Mouse (Mus musculus): ENCODE measurements around the gene Hivep3. TPM values are rescaled to one million over a fixed set of nuclear protein-coding genes. Genes with fewer than 3 reads are reported as not detected.
A peak's percentile ranks its signal among the peaks of the same experiment; 100 is the strongest.

The Hivep3 gene
- polyA plus RNA-seq, 1 experiment from 2014 or later, result 13.8 TPM

DNA sequence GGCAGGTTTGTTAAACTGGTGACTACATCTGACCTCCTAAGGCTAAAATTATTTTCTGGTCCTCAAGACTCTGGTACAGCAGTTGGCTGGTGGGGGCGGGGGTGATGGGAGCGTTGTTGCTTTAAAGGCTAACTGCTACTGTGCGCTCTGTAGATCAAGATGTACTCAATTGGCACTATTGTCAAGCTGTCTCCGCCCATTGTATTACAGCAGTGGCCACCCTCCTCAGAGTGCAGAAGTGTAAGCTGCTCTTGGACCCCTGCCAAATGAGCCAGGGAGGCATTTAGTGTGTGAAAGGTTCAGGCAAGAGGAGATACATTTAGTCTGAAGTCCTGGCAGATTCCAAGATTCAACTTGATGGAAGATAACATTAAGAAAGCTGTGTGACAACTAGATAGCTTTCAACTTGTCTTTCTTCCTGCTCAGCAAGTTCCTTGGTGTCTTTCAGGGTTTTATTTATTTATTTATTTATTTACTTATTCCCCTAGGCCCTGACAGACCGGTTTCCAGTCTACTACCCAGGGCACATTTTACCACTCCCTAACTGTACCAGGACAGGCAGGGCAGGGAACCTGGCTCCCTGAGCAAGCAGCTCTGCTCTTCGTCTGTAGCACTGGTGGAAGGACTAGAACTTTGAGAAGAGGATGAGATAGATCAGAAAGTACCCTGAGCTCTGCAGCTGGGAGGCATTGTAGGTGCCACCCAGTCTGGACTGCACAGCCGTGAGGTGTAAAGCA lies 83.2 kb downstream of the Hivep3 start:
- WGBS, result 13% methylated on average over 7 of the region's 7 CpGs
- Histone ChIP-seq H3K4me2 (ENCODE audit: low read length) (peak overlapping the region; percentile 78), H3K36me3 (ENCODE audit: control insufficient read depth, insufficient read depth, low read length) (no peaks in the 10 kb centered on the region), H3K4me3 (ENCODE audit: low read depth, low read length) (no peak overlapping the region), H3K9ac (ENCODE audit: low read length) (no peak overlapping the region), H3K27ac (ENCODE audit: low read depth, low read length) (peak overlapping the region; percentile 33; the same call in 1 of the 2 replicates), H3K9me3 (replicated peaks; ENCODE audit: control insufficient read depth, low read length) (no peaks in the 10 kb centered on the region), H3K4me1 (ENCODE audit: control insufficient read depth, insufficient read depth, low read length) (peaks cover 28% of the 10 kb centered on the region), H3K27me3 (replicated peaks; ENCODE audit: control insufficient read depth, insufficient read depth, low read length) (no peaks in the 10 kb centered on the region)
- ATAC-seq, result peak; percentile 68
- DNase-seq (ENCODE audit: low spot score), result peak; percentile 82

DNA sequence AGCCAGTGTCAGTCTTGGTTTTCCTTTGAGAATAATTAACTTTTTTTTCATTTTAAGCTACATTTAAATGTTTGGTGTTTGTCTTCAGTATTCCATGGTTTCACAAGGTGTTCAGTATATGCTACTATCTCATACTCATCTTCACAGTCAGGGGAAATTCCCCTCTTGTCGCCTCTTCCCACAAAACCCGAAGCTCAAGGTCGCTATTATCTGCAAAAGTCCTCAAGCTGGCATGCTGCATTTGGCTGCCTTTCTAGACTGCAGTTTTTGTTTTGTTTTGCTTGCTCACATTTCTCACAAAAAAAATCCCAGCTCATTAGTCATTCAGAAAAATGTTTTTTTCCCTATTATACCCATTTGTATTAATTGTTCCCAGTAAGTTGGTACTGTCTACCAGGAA lies 92.4 kb downstream of the Hivep3 start:
- 83% methylated on average over 3 of the region's 3 CpGs for WGBS
- Histone ChIP-seq H3K4me2 (ENCODE audit: low read length) (no peak overlapping the region), H3K4me1 (ENCODE audit: control insufficient read depth, insufficient read depth, low read length) (no peaks in the 10 kb centered on the region), H3K27me3 (replicated peaks; ENCODE audit: control insufficient read depth, insufficient read depth, low read length) (no peaks in the 10 kb centered on the region), H3K9me3 (replicated peaks; ENCODE audit: control insufficient read depth, low read length) (no peaks in the 10 kb centered on the region), H3K36me3 (ENCODE audit: control insufficient read depth, insufficient read depth, low read length) (no peaks in the 10 kb centered on the region), H3K9ac (ENCODE audit: low read length) (no peak overlapping the region), H3K4me3 (ENCODE audit: low read depth, low read length) (no peak overlapping the region), H3K27ac (ENCODE audit: low read depth, low read length) (no peak overlapping the region)
- DNase-seq (ENCODE audit: low spot score) (no peak), ATAC-seq (no peak)

DNA sequence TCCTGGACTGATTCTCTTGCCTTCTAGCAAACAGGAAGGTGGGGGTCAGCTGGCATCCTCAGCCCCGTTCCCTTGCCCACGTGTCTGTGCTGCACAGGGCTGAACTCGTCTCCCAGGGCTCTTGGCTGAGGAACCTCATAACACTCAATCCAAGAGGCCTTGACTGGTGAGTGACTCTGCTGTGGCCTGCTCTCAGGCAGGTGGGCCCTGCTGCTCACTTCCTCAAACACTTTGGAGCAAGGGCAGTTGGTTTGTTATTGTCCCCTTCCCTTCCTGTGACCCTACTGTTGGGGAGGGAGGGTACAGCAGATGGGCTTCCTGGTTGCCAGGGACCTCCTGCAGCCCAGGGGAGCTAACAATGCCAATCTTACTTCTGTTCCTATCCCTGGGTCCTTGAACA lies 94.8 kb downstream of the Hivep3 start:
- no peak overlapping the region for H3K9ac ChIP-seq (ENCODE audit: low read length)
- H3K27me3 ChIP-seq (replicated peaks; ENCODE audit: control insufficient read depth, insufficient read depth, low read length), result no peaks in the 10 kb centered on the region
- no peak overlapping the region for H3K27ac ChIP-seq (ENCODE audit: low read depth, low read length)
- H3K36me3 ChIP-seq (ENCODE audit: control insufficient read depth, insufficient read depth, low read length), result no peaks in the 10 kb centered on the region
- no peak for DNase-seq (ENCODE audit: low spot score)
- H3K4me1 ChIP-seq (ENCODE audit: control insufficient read depth, insufficient read depth, low read length), result no peaks in the 10 kb centered on the region
- no peak overlapping the region for H3K4me3 ChIP-seq (ENCODE audit: low read depth, low read length)
- no peak overlapping the region for H3K4me2 ChIP-seq (ENCODE audit: low read length)
- no peak for ATAC-seq
- H3K9me3 ChIP-seq (replicated peaks; ENCODE audit: control insufficient read depth, low read length), result no peaks in the 10 kb centered on the region
- 79% methylated on average over 3 of the region's 3 CpGs for WGBS

DNA sequence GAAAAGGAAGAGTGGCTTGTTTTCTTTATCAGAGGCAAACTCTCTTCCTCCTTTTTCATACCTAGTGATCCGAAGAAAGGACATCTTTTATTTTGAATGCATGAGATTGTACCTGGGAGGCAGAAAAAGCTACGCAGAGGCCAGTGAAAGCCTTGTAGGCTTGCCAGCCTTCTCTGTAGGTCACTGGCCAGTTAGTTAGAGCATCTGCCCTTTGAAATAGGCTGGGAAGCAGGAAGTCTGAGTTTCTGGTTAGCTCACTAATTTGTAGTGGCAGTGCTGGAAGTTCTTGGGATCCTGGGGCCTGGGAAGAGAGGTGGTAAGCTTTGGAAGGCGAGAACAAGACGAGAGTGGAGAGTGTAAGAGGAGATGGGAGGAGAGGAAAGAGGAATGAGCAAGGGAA lies 95.4 kb downstream of the Hivep3 start:
- H3K4me1 ChIP-seq (ENCODE audit: control insufficient read depth, insufficient read depth, low read length), result no peaks in the 10 kb centered on the region
- no peaks in the 10 kb centered on the region for H3K27me3 ChIP-seq (replicated peaks; ENCODE audit: control insufficient read depth, insufficient read depth, low read length)
- H3K9ac ChIP-seq (ENCODE audit: low read length), result no peak overlapping the region
- ATAC-seq (no peak), DNase-seq (ENCODE audit: low spot score) (no peak)
- 81% methylated on average over 4 of the region's 4 CpGs for WGBS
- no peaks in the 10 kb centered on the region for H3K9me3 ChIP-seq (replicated peaks; ENCODE audit: control insufficient read depth, low read length)
- H3K4me2 ChIP-seq (ENCODE audit: low read length), result no peak overlapping the region
- H3K36me3 ChIP-seq (ENCODE audit: control insufficient read depth, insufficient read depth, low read length), result no peaks in the 10 kb centered on the region
- H3K4me3 ChIP-seq (ENCODE audit: low read depth, low read length), result no peak overlapping the region
- H3K27ac ChIP-seq (ENCODE audit: low read depth, low read length), result no peak overlapping the region

DNA sequence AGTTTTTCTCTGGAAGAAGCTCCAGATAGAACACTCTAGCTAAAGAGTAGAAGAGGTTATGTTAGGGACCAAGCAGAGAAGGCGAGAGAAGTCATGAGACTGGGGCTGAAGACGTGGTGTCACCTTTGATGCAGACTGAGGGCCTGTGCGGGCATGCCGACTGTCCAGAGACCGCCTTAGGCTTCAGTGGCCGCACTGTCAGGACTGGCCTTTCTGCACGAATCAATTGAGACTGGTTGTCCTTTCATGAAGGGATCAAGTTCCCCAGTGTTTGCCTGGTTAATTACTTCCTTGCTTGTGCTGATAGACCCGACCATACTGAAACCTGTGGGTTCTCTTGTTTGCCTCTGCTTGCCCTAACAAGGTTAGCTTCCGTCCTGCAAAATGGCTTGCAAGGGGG lies 99.7 kb downstream of the Hivep3 start:
- no peak for DNase-seq (ENCODE audit: low spot score)
- no peak overlapping the region for H3K4me3 ChIP-seq (ENCODE audit: low read depth, low read length)
- no peaks in the 10 kb centered on the region for H3K36me3 ChIP-seq (ENCODE audit: control insufficient read depth, insufficient read depth, low read length)
- H3K9ac ChIP-seq (ENCODE audit: low read length), result no peak overlapping the region
- no peaks in the 10 kb centered on the region for H3K4me1 ChIP-seq (ENCODE audit: control insufficient read depth, insufficient read depth, low read length)
- WGBS, result 71% methylated on average over 9 of the region's 9 CpGs
- H3K27ac ChIP-seq (ENCODE audit: low read depth, low read length), result no peak overlapping the region
- H3K4me2 ChIP-seq (ENCODE audit: low read length), result no peak overlapping the region
- no peaks in the 10 kb centered on the region for H3K27me3 ChIP-seq (replicated peaks; ENCODE audit: control insufficient read depth, insufficient read depth, low read length)
- H3K9me3 ChIP-seq (replicated peaks; ENCODE audit: control insufficient read depth, low read length), result no peaks in the 10 kb centered on the region
- no peak for ATAC-seq

DNA sequence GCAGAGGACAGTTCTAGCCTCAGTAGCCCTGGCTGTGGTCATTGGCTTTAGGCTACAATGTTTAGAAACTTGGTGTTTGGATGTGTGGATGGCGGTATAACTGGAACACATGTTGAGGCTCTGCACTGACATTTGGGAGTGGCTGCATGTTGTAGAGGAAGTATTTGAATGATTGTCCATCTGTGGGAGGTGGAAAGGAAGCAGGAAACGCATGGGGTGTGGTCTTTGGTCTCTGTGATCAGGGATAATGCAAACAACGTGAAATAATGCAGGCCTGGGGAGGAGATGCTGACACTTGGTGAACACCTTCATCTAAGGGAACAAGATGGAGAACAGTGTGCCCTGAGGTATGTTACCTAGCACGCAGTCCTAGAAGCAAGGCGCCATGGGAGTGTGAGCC lies 100.3 kb downstream of the Hivep3 start:
- Histone ChIP-seq H3K4me2 (ENCODE audit: low read length) (no peak overlapping the region), H3K9me3 (replicated peaks; ENCODE audit: control insufficient read depth, low read length) (no peaks in the 10 kb centered on the region), H3K4me1 (ENCODE audit: control insufficient read depth, insufficient read depth, low read length) (no peaks in the 10 kb centered on the region), H3K27ac (ENCODE audit: low read depth, low read length) (no peak overlapping the region), H3K4me3 (ENCODE audit: low read depth, low read length) (no peak overlapping the region), H3K27me3 (replicated peaks; ENCODE audit: control insufficient read depth, insufficient read depth, low read length) (no peaks in the 10 kb centered on the region), H3K36me3 (ENCODE audit: control insufficient read depth, insufficient read depth, low read length) (no peaks in the 10 kb centered on the region), H3K9ac (ENCODE audit: low read length) (no peak overlapping the region)
- no peak for ATAC-seq
- DNase-seq (ENCODE audit: low spot score), result no peak
- WGBS, result 90% methylated on average over 5 of the region's 5 CpGs

DNA sequence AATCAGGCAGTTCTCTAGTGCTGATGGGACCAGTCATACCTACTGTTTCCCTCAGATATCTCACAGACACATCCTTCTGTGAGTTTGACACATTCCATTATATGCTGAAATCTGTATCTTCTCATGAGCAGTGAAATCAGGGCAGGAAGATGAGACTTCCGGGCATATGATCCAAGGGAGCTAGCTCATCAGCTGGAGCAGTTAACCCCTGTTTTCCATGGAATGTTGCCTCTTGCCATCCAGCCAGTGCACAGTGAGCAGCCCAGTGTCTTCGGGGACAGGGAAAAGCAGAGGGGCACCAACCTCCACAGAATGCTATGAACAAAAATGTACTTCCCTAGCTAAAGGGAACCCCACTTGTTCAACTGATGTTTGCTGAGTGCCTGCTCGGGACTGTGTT lies 102.6 kb downstream of the Hivep3 start:
- Histone ChIP-seq H3K9me3 (replicated peaks; ENCODE audit: control insufficient read depth, low read length) (no peaks in the 10 kb centered on the region), H3K27ac (ENCODE audit: low read depth, low read length) (no peak overlapping the region), H3K4me3 (ENCODE audit: low read depth, low read length) (no peak overlapping the region), H3K9ac (ENCODE audit: low read length) (no peak overlapping the region), H3K36me3 (ENCODE audit: control insufficient read depth, insufficient read depth, low read length) (no peaks in the 10 kb centered on the region), H3K27me3 (replicated peaks; ENCODE audit: control insufficient read depth, insufficient read depth, low read length) (no peaks in the 10 kb centered on the region), H3K4me1 (ENCODE audit: control insufficient read depth, insufficient read depth, low read length) (no peaks in the 10 kb centered on the region), H3K4me2 (ENCODE audit: low read length) (no peak overlapping the region)
- DNase-seq (ENCODE audit: low spot score) (no peak), ATAC-seq (no peak)
- WGBS, result 85% methylated on average over 3 of the region's 3 CpGs

DNA sequence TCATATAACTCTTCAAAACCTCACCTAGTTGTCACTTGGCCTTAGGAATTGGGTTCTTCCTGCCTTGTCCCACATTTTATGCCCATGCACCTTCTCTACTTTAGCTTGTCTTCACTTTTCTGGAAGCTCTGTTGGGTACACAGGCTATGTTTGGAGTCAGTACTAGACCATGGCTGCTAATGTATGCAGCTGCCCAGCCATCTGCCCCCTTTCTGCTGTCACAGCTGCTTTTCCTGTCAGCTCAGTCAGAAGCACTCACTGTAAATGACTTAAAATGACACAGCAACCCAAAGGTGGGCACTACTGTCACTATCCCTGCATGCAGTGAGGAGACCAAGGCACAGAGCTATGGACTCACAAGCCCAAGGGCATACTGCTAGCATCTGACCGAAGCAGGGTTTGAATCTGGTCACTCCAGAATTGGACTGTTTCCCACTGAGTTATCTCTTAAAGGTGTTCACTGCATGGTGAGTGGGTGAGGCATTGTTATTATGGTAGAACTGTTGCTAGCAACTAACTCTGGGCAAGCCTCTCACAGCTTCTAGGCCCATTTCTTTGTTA lies 104.0 kb downstream of the Hivep3 start:
- no peak overlapping the region for H3K9ac ChIP-seq (ENCODE audit: low read length)
- H3K27ac ChIP-seq (ENCODE audit: low read depth, low read length), result no peak overlapping the region
- no peaks in the 10 kb centered on the region for H3K27me3 ChIP-seq (replicated peaks; ENCODE audit: control insufficient read depth, insufficient read depth, low read length)
- no peaks in the 10 kb centered on the region for H3K9me3 ChIP-seq (replicated peaks; ENCODE audit: control insufficient read depth, low read length)
- 84% methylated on average over 1 of the region's 1 CpGs for WGBS
- ATAC-seq, result no peak
- H3K4me2 ChIP-seq (ENCODE audit: low read length), result no peak overlapping the region
- no peaks in the 10 kb centered on the region for H3K4me1 ChIP-seq (ENCODE audit: control insufficient read depth, insufficient read depth, low read length)
- no peak for DNase-seq (ENCODE audit: low spot score)
- H3K36me3 ChIP-seq (ENCODE audit: control insufficient read depth, insufficient read depth, low read length), result no peaks in the 10 kb centered on the region
- H3K4me3 ChIP-seq (ENCODE audit: low read depth, low read length), result no peak overlapping the region

DNA sequence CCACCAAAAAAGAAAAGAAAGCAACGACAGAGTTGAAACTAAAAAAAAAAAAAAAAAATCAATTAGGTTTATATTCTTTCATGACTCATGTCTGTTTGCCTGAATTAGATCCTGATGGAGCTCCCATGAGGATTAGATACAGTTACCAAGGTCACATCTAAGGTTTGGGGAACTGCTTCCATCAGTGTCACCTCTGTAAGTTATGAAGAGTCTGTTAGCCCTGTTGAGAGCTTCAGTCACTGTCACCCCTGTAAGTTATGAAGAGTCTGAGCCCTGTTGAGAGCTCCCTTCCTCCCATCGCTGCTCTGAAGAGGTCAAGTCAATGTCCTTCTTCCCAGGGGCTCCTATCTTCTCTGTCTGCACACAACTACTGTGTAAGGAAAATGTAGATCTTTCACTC lies 104.7 kb downstream of the Hivep3 start:
- H3K9me3 ChIP-seq (replicated peaks; ENCODE audit: control insufficient read depth, low read length), result no peaks in the 10 kb centered on the region
- no peak overlapping the region for H3K27ac ChIP-seq (ENCODE audit: low read depth, low read length)
- no peak overlapping the region for H3K4me3 ChIP-seq (ENCODE audit: low read depth, low read length)
- no peak overlapping the region for H3K9ac ChIP-seq (ENCODE audit: low read length)
- no peaks in the 10 kb centered on the region for H3K36me3 ChIP-seq (ENCODE audit: control insufficient read depth, insufficient read depth, low read length)
- ATAC-seq (no peak), DNase-seq (ENCODE audit: low spot score) (no peak)
- no peaks in the 10 kb centered on the region for H3K4me1 ChIP-seq (ENCODE audit: control insufficient read depth, insufficient read depth, low read length)
- 81% methylated on average over 2 of the region's 2 CpGs for WGBS
- H3K4me2 ChIP-seq (ENCODE audit: low read length), result no peak overlapping the region
- H3K27me3 ChIP-seq (replicated peaks; ENCODE audit: control insufficient read depth, insufficient read depth, low read length), result no peaks in the 10 kb centered on the region

Measured in forebrain, embryonic 14.5 days (tissue).